Mouse (Mus musculus) testis, adult 2 months (tissue): ENCODE measurements around the gene Sec61a2. TPM values are rescaled to one million over a fixed set of nuclear protein-coding genes. Genes with fewer than 3 reads are reported as not detected.

Experiments
- H3K27ac ChIP-seq: fragments of 200-500 bp; 2 replicates; pipeline ENCODE4 v1.5.1; 2012; ENCODE audit warnings: low read depth, low read length; ENCODE audit not compliant: control insufficient read depth, insufficient read depth
- H3K27me3 ChIP-seq: fragments of 200-500 bp; 2 replicates; pipeline ENCODE4 v1.6.1; 2012; ENCODE audit warnings: mild to moderate bottlenecking, low read length, moderate library complexity; ENCODE audit not compliant: control insufficient read depth, insufficient read depth
- H3K36me3 ChIP-seq: fragments of 200-500 bp; 2 replicates; pipeline ENCODE4 v1.6.1; 2012; ENCODE audit warnings: mild to moderate bottlenecking, low read length; ENCODE audit not compliant: control insufficient read depth, insufficient read depth
- H3K4me1 ChIP-seq: fragments of 200-500 bp; 2 replicates; pipeline ENCODE4 v1.6.1; 2012; ENCODE audit warnings: low read length; ENCODE audit not compliant: control insufficient read depth, insufficient read depth
- H3K4me3 ChIP-seq: fragments of 200-500 bp; 2 replicates; pipeline ENCODE4 v1.5.1; 2012; ENCODE audit warnings: low read depth, mild to moderate bottlenecking, low read length, moderate library complexity, mixed read lengths; ENCODE audit not compliant: control insufficient read depth
- CTCF ChIP-seq: fragments of 200-500 bp; IDR thresholded peaks from 2 replicates; pipeline ENCODE4 v1.5.1; 2012; ENCODE audit warnings: low read depth, mild to moderate bottlenecking, inconsistent platforms, low read length, moderate library complexity; ENCODE audit not compliant: control insufficient read depth, insufficient read depth, insufficient replicate concordance
- POLR2A ChIP-seq: fragments of 200-500 bp; IDR thresholded peaks from 2 replicates; pipeline ENCODE4 v1.6.1; 2012; ENCODE audit warnings: low read depth, mild to moderate bottlenecking, inconsistent platforms, low read length, moderate library complexity; ENCODE audit not compliant: control insufficient read depth
- polyA plus RNA-seq: library from polyadenylated mRNA; depleted of rRNA; stranded (reverse); fragments of >200 nt; gene quantifications from 2 replicates; pipeline ENCODE4 v1.2.3, GENCODE M21; 2012

Gene Sec61a2
- polyA plus RNA-seq, 1 experiment = 94.3 TPM

- H3K27me3 ChIP-seq = no peaks in the 10 kb centered on the region
- TF ChIP-seq CTCF (no peak), POLR2A (no peak)
- no peak overlapping the region; the same call in 1 of the 2 replicates for H3K27ac ChIP-seq
- H3K4me1 ChIP-seq = no peaks in the 10 kb centered on the region
- no peak overlapping the region; the same call in 1 of the 2 replicates for H3K4me3 ChIP-seq
- no peaks in the 10 kb centered on the region; the same call in 1 of the 2 replicates for H3K36me3 ChIP-seq
These were observed 49.4 kb downstream of the Sec61a2 start for GRCm38 (mm10) chr2:5845826-5846225.

- no peak; the same call in none of the 2 replicates for TF ChIP-seq POLR2A
- peak; percentile 63; the same call in 1 of the 2 replicates for TF ChIP-seq CTCF
These were observed 50.2 kb downstream of the Sec61a2 start, which contains the start of the genes Nudt5 and Cdc123 for GRCm38 (mm10) chr2:5844873-5845631. TSS of gene Nudt5 (plus strand) at chr2:5845019. TSS of gene Cdc123 (minus strand) at chr2:5845164.

GRCm38 (mm10) chr2:5844181-5844872 lies 50.9 kb downstream of the Sec61a2 start:
- H3K4me3 ChIP-seq = peak overlapping the region; percentile 90
- H3K27me3 ChIP-seq = no peaks in the 10 kb centered on the region
- TF ChIP-seq POLR2A (no peak), CTCF (no peak)
- no peaks in the 10 kb centered on the region for H3K4me1 ChIP-seq
- peak overlapping the region; percentile 92 for H3K27ac ChIP-seq
- H3K36me3 ChIP-seq = no peaks in the 10 kb centered on the region; the same call in 1 of the 2 replicates

More at GRCm38 (mm10) chr2:5844873-5845631, 50.2 kb downstream of the Sec61a2 start, which contains the start of the genes Nudt5 and Cdc123:
- Histone ChIP-seq H3K4me1 (no peaks in the 10 kb centered on the region), H3K4me3 (peak within 1 kb of the TSS; percentile 90), H3K36me3 (no peaks in the 10 kb centered on the region; the same call in 1 of the 2 replicates), H3K27ac (peak within 1 kb of the TSS; percentile 92), H3K27me3 (no peaks in the 10 kb centered on the region)

GRCm38 (mm10) chr2:5840815-5841214 lies 54.4 kb downstream of the Sec61a2 start:
- Histone ChIP-seq H3K36me3 (no peaks in the 10 kb centered on the region; the same call in 1 of the 2 replicates), H3K27ac (no peak overlapping the region), H3K27me3 (no peaks in the 10 kb centered on the region), H3K4me3 (no peak overlapping the region), H3K4me1 (no peaks in the 10 kb centered on the region)
- no peak for TF ChIP-seq CTCF
- TF ChIP-seq POLR2A = no peak

- H3K36me3 ChIP-seq = peaks cover 2% of the 10 kb centered on the region; the same call in 1 of the 2 replicates
These were observed 69.8 kb downstream of the Sec61a2 start for GRCm38 (mm10) chr2:5825265-5825913.

GRCm38 (mm10) chr2:5824685-5825084 lies 70.5 kb downstream of the Sec61a2 start:
- TF ChIP-seq POLR2A (no peak), CTCF (no peak)
- Histone ChIP-seq H3K4me3 (no peak overlapping the region), H3K27me3 (no peaks in the 10 kb centered on the region), H3K27ac (no peak overlapping the region), H3K4me1 (no peaks in the 10 kb centered on the region), H3K36me3 (peaks cover 2% of the 10 kb centered on the region; the same call in 1 of the 2 replicates)

More at GRCm38 (mm10) chr2:5825265-5825913, 69.8 kb downstream of the Sec61a2 start:
- Histone ChIP-seq H3K4me3 (no peak overlapping the region), H3K27ac (no peak overlapping the region), H3K4me1 (no peaks in the 10 kb centered on the region), H3K27me3 (no peaks in the 10 kb centered on the region)
- no peak for TF ChIP-seq CTCF
- no peak for TF ChIP-seq POLR2A
